Mouse (Mus musculus) inflammation-experienced regulatory T-cells, adult 6 months (primary cell): ENCODE results near the gene Adgre4. TPM values are rescaled to one million over a fixed set of nuclear protein-coding genes. Genes with fewer than 3 reads are reported as not detected.

Experiments
- polyA plus RNA-seq, 3 experiments: library from polyadenylated mRNA; unstranded; fragments of 100-300 nt; shearing (Covaris generic); gene quantifications; one replicate each; pipeline ENCODE4 v1.2.1; 2017

Adgre4 gene
- polyA plus RNA-seq, 3 experiments from 2014 or later, result 0.60 TPM; not detected in 2

Other genes with a start within 250 kb of the Adgre4 start
- not detected for gene Vmn2r118, start 124.8 kb upstream of the Adgre4 start, polyA plus RNA-seq
- 10 to 100 TPM; 16.9 to 26.4 (median 18.6) TPM for gene Pot1b, start 37.4 kb upstream of the Adgre4 start, polyA plus RNA-seq
- gene Zfp119a, start 128.9 kb downstream of the Adgre4 start, polyA plus RNA-seq, result 10 to 100 TPM; 13.0 to 18.7 (median 15.8) TPM
- 10 to 100 TPM; 26.9 to 35.6 (median 29.1) TPM for gene Zfp959, start 142.1 kb downstream of the Adgre4 start, polyA plus RNA-seq
- gene Zfp119b, start 199.5 kb downstream of the Adgre4 start, polyA plus RNA-seq, result 10 to 100 TPM in 2 of 3 experiments, 1 to 10 TPM in 1; 8.1 to 20.3 (median 17.7) TPM
- 10 to 100 TPM; 50.3 to 70.8 (median 50.4) TPM for gene Ebi3, start 202.7 kb downstream of the Adgre4 start, polyA plus RNA-seq
- 10 to 100 TPM; 25.6 to 36.5 (median 33.0) TPM for gene Yju2, start 209.1 kb downstream of the Adgre4 start, polyA plus RNA-seq
- under 1 TPM in 1 of 3 experiments, not detected in 2; 0.40 TPM for gene Shd, start 220.5 kb downstream of the Adgre4 start, polyA plus RNA-seq
- under 1 TPM in 1 of 3 experiments, not detected in 2; 0.98 TPM for gene Fsd1, start 236.5 kb downstream of the Adgre4 start, polyA plus RNA-seq